Mouse (Mus musculus) C2C12 (cell line): ENCODE results near the gene Strip2. TPM values are rescaled to one million over a fixed set of nuclear protein-coding genes. Genes with fewer than 3 reads are reported as not detected.

Source experiments
- H3K27me3 ChIP-seq: one replicate; pipeline ENCODE4 v1.6.1; 2011; ENCODE audit not compliant: control insufficient read depth, insufficient read depth, insufficient read length
- H3K36me3 ChIP-seq: one replicate; pipeline ENCODE4 v1.6.1; 2011; ENCODE audit not compliant: control insufficient read depth, insufficient read depth
- H3K4me3 ChIP-seq: one replicate; pipeline ENCODE4 v1.5.1; 2011; ENCODE audit warnings: mild to moderate bottlenecking, control low read depth; ENCODE audit not compliant: poor library complexity, insufficient read depth, severe bottlenecking
- H3K79me2 ChIP-seq: one replicate; pipeline ENCODE4 v1.6.1; 2011; ENCODE audit not compliant: control insufficient read depth, insufficient read depth
- H3K79me3 ChIP-seq: one replicate; pipeline ENCODE4 v1.6.1; 2011; ENCODE audit warnings: low read depth, control low read depth
- H3ac ChIP-seq: one replicate; pipeline ENCODE3; 2011; ENCODE audit warnings: low read depth; ENCODE audit not compliant: control insufficient read depth, insufficient read length
- CEBPB ChIP-seq: IDR thresholded peaks from one replicate; pipeline ENCODE4 v1.6.1; 2011; ENCODE audit warnings: low read depth, mild to moderate bottlenecking, control low read depth, moderate library complexity
- CTCF ChIP-seq: IDR thresholded peaks from one replicate; pipeline ENCODE4 v1.5.1; 2011; ENCODE audit not compliant: control insufficient read depth, insufficient read depth, insufficient read length
- FOSL1 ChIP-seq: IDR thresholded peaks from one replicate; pipeline ENCODE4 v1.8.0; 2011; ENCODE audit warnings: mild to moderate bottlenecking, low read length; ENCODE audit not compliant: poor library complexity, insufficient read depth, severe bottlenecking
- MAX ChIP-seq: IDR thresholded peaks from one replicate; pipeline ENCODE4 v1.6.1; 2011; ENCODE audit warnings: mild to moderate bottlenecking, control low read depth
- MYOD1 ChIP-seq: IDR thresholded peaks from one replicate; pipeline ENCODE4 v1.6.1; 2011; ENCODE audit warnings: low read depth; ENCODE audit not compliant: control insufficient read depth, insufficient read length
- MYOG ChIP-seq: IDR thresholded peaks from one replicate; pipeline ENCODE4 v1.6.1; 2011; ENCODE audit not compliant: control insufficient read depth, insufficient read length; ENCODE audit errors: extremely low read depth
- USF1 ChIP-seq: IDR thresholded peaks from one replicate; pipeline ENCODE4 v1.6.1; 2011; ENCODE audit warnings: low read depth, mild to moderate bottlenecking, control low read depth, moderate library complexity
- polyA plus RNA-seq: library from polyadenylated mRNA; unstranded; fragments of >200 nt; fragmentation: generic; extraction: Trizol; gene quantifications from one replicate; pipeline ENCODE4 v1.2.1, GENCODE M21; 2012; ENCODE audit warnings: missing spikeins

The Strip2 gene
- polyA plus RNA-seq, 1 experiment: 1.2 TPM

GRCm38 (mm10) chr6:29944465-29944864 lies 27.7 kb downstream of the Strip2 start:
- TF ChIP-seq FOSL1 (no peak), MAX (no peak), MYOG (no peak), CEBPB (no peak), USF1 (no peak), MYOD1 (no peak), CTCF (no peak)
- Histone ChIP-seq H3K79me3 (no peaks in the 10 kb centered on the region), H3K27me3 (no peaks in the 10 kb centered on the region), H3ac (no peak overlapping the region), H3K4me3 (no peak overlapping the region), H3K79me2 (no peaks in the 10 kb centered on the region), H3K36me3 (no peaks in the 10 kb centered on the region)

- no peaks in the 10 kb centered on the region for H3K79me3 ChIP-seq
- no peaks in the 10 kb centered on the region for H3K36me3 ChIP-seq
- H3K79me2 ChIP-seq: no peaks in the 10 kb centered on the region
- H3K27me3 ChIP-seq: no peaks in the 10 kb centered on the region
- no peak overlapping the region for H3K4me3 ChIP-seq
- TF ChIP-seq FOSL1: no peak
- TF ChIP-seq USF1: no peak
- TF ChIP-seq CTCF: no peak
- TF ChIP-seq CEBPB: no peak
- no peak for TF ChIP-seq MYOD1
- TF ChIP-seq MYOG: no peak
- no peak for TF ChIP-seq MAX
- H3ac ChIP-seq: no peak overlapping the region
Observed at GRCm38 (mm10) chr6:29946568-29946967, 29.8 kb downstream of the Strip2 start.

GRCm38 (mm10) chr6:29947823-29948222 lies 31.0 kb downstream of the Strip2 start:
- Histone ChIP-seq H3K79me2 (no peaks in the 10 kb centered on the region), H3K4me3 (no peak overlapping the region), H3K36me3 (no peaks in the 10 kb centered on the region), H3ac (no peak overlapping the region), H3K79me3 (no peaks in the 10 kb centered on the region), H3K27me3 (no peaks in the 10 kb centered on the region)
- TF ChIP-seq CTCF (no peak), MAX (no peak), MYOG (no peak), MYOD1 (no peak), FOSL1 (no peak)

GRCm38 (mm10) chr6:29956749-29957148 lies 39.9 kb downstream of the Strip2 start:
- Histone ChIP-seq H3K4me3 (no peak overlapping the region), H3K27me3 (no peaks in the 10 kb centered on the region), H3K79me2 (no peaks in the 10 kb centered on the region), H3K36me3 (no peaks in the 10 kb centered on the region), H3ac (no peak overlapping the region), H3K79me3 (no peaks in the 10 kb centered on the region)
- TF ChIP-seq CEBPB: no peak
- no peak for TF ChIP-seq MYOD1
- no peak for TF ChIP-seq FOSL1
- TF ChIP-seq MYOG: no peak
- TF ChIP-seq MAX: no peak
- TF ChIP-seq CTCF: no peak
- TF ChIP-seq USF1: no peak

- TF ChIP-seq FOSL1 (no peak), USF1 (no peak), CTCF (no peak), CEBPB (no peak), MYOG (no peak), MAX (no peak), MYOD1 (no peak)
- Histone ChIP-seq H3ac (no peak overlapping the region), H3K4me3 (no peak overlapping the region), H3K27me3 (no peaks in the 10 kb centered on the region), H3K79me2 (no peaks in the 10 kb centered on the region), H3K36me3 (no peaks in the 10 kb centered on the region), H3K79me3 (no peaks in the 10 kb centered on the region)
Observed at GRCm38 (mm10) chr6:29958669-29959068, 41.9 kb downstream of the Strip2 start.

- Histone ChIP-seq H3ac (no peak overlapping the region), H3K4me3 (no peak overlapping the region), H3K27me3 (no peaks in the 10 kb centered on the region), H3K79me3 (no peaks in the 10 kb centered on the region), H3K79me2 (no peaks in the 10 kb centered on the region), H3K36me3 (no peaks in the 10 kb centered on the region)
- TF ChIP-seq CTCF (no peak), USF1 (no peak), FOSL1 (no peak), CEBPB (no peak), MYOD1 (no peak), MYOG (no peak), MAX (no peak)
Observed at GRCm38 (mm10) chr6:29961081-29961480, 44.3 kb downstream of the Strip2 start.
